Mouse (Mus musculus) bone marrow, adult 2 months (tissue): ENCODE results near the gene Hsd17b3.

Experiments used
- CTCF ChIP-seq: fragments of 200-500 bp; IDR thresholded peaks from 2 replicates; pipeline ENCODE4 v1.5.1; 2011; ENCODE audit warnings: low read length, control low read depth; ENCODE audit not compliant: control insufficient read depth, insufficient read depth
- POLR2A ChIP-seq: fragments of 200-500 bp; IDR thresholded peaks from 2 replicates; pipeline ENCODE4 v1.6.1; 2011; ENCODE audit warnings: low read depth, mild to moderate bottlenecking, control low read depth, low read length, borderline replicate concordance; ENCODE audit not compliant: control insufficient read depth

DNA sequence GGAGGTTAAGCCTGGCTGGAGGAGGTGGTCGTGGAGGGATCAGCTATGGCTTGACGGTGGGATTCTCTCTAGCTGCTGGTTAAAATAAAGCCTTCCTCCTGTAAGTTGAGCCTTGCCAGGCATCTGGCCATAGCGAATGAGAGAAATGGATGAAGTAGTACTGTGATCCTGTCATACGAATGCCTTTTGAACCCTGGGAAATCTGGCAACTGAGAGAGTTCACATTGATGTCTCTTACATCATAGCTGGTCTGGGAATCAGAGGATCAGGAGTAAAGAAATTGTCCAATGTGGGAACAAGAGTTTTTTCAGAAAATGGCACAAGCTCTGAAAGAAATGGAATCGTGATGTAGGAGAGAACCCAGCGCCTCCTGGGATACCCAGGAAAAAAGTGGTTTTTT lies 55.1 kb downstream of the Hsd17b3 start:
- TF ChIP-seq POLR2A, result no peak
- TF ChIP-seq CTCF, result no peak
